Mouse (Mus musculus): ENCODE data around the gene Clstn2. TPM values are rescaled to one million over a fixed set of nuclear protein-coding genes. Genes with fewer than 3 reads are reported as not detected.

The Clstn2 gene
- total and polyA plus RNA-seq, 2 experiments from 2014 or later: 0.14 to 0.61 TPM

DNA sequence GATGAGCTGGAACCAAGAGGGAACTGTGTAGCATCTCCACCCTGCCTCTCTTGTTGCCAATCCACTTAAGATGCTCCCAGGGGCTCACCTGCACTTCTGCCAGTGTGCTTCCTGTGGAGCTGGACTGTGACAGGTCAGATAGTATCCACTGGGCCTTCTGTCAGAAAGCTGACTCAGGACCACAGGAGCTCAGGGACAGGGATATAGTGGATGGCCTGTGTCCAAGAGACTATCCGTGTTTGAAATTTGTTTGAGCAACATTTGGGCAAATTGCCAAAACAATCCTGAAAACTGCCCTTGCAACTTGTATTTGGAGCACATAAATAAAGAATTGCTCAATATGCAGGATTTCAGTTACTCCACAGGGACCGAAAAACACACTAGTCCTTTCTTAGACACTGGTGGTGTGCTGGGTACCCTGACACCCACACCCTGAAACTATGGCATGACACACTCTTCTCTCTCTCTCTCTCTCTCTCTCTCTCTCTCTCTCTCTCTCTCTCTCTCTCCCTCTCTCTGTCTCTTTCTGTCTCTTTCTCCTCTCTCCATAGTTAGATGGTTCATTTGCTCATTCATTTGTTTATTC, 542.3 kb downstream of the Clstn2 start:
- DNase-seq (ENCODE audit: low spot score): no peak
- no peaks in the 10 kb centered on the region for H3K36me3 ChIP-seq (replicated peaks; ENCODE audit: control insufficient read depth, insufficient read depth, low read length)
- H3K9me3 ChIP-seq (replicated peaks; ENCODE audit: control insufficient read depth, low read length): no peaks in the 10 kb centered on the region
- WGBS: 33% methylated on average over 2 of the region's 2 CpGs
- no peak overlapping the region for H3K4me2 ChIP-seq (ENCODE audit: low read depth, low read length)
- no peaks in the 10 kb centered on the region for H3K27me3 ChIP-seq (ENCODE audit: control insufficient read depth, insufficient read depth, low read length)
- no peak overlapping the region for H3K27ac ChIP-seq (ENCODE audit: low read depth)
- H3K4me3 ChIP-seq (ENCODE audit: low read depth, low read length): no peak overlapping the region
- no peaks in the 10 kb centered on the region for H3K4me1 ChIP-seq (ENCODE audit: control insufficient read depth, insufficient read depth)
- H3K9ac ChIP-seq (replicated peaks; ENCODE audit: low read depth, low read length): no peak overlapping the region
- TF ChIP-seq CTCF (IDR thresholded peaks at IDR 0.05; ENCODE audit: low read depth) (no peak), EP300 (IDR thresholded peaks at IDR 0.05; ENCODE audit: low read depth) (no peak)
- no peak for ATAC-seq (ENCODE audit: insufficient read depth, low read depth)

DNA sequence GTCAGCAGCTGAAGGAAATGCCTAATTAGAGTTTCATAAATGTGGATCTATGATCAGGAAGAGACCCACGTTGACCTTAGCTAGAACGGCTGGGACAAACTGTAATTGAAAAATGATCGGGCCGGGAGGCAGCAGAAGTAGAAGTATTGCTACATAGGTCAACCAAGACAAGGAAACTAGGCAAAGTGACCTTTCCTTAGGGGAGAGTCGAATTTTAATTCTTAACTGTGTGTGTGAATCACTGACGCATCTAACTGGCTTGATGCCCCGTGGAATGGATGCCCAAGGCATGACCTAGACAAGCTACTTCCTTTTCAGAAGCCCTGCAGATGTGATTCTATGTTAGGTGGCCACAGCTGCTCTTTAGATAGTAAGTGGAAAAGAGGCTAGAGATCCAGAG, 546.2 kb downstream of the Clstn2 start:
- no peaks in the 10 kb centered on the region for H3K36me3 ChIP-seq (replicated peaks; ENCODE audit: control insufficient read depth, insufficient read depth, low read length)
- ATAC-seq (ENCODE audit: insufficient read depth, low read depth): no peak
- H3K4me2 ChIP-seq (ENCODE audit: low read depth, low read length): no peak overlapping the region
- 63% methylated on average over 7 of the region's 7 CpGs for WGBS
- DNase-seq (ENCODE audit: low spot score): no peak
- no peak overlapping the region for H3K9ac ChIP-seq (replicated peaks; ENCODE audit: low read depth, low read length)
- no peak overlapping the region for H3K27ac ChIP-seq (ENCODE audit: low read depth)
- no peaks in the 10 kb centered on the region for H3K9me3 ChIP-seq (replicated peaks; ENCODE audit: control insufficient read depth, low read length)
- no peaks in the 10 kb centered on the region for H3K4me1 ChIP-seq (ENCODE audit: control insufficient read depth, insufficient read depth)
- H3K27me3 ChIP-seq (ENCODE audit: control insufficient read depth, insufficient read depth, low read length): no peaks in the 10 kb centered on the region
- no peak overlapping the region for H3K4me3 ChIP-seq (ENCODE audit: low read depth, low read length)
- no peak for TF ChIP-seq EP300 (IDR thresholded peaks at IDR 0.05; ENCODE audit: low read depth)
- no peak for TF ChIP-seq CTCF (IDR thresholded peaks at IDR 0.05; ENCODE audit: low read depth)

DNA sequence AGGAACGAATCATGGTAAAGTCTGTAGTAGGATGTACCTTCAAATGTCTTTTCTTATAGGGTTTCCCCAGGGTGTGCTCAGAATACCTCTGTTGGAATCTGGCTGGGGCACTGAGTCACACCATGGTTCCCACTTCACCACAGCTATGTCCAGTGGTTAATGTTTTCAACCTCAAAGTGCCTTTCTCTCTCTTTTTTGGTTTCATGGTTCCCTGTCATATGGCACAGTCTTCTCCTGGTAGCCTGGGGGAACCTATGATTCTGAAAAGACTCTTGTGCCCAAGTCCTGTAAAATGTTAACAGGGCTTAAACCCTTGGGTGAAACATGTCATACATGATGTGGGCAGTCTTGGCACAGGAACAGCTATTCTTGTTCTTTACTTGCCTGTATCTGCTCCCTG, 551.8 kb downstream of the Clstn2 start:
- H3K4me3 ChIP-seq (ENCODE audit: low read depth, low read length): no peak overlapping the region
- no peak overlapping the region for H3K27ac ChIP-seq (ENCODE audit: low read depth)
- no peaks in the 10 kb centered on the region for H3K36me3 ChIP-seq (replicated peaks; ENCODE audit: control insufficient read depth, insufficient read depth, low read length)
- WGBS: 67% methylated on average over 1 of the region's 1 CpGs
- H3K4me1 ChIP-seq (ENCODE audit: control insufficient read depth, insufficient read depth): no peaks in the 10 kb centered on the region
- ATAC-seq (ENCODE audit: insufficient read depth, low read depth) (no peak), DNase-seq (ENCODE audit: low spot score) (no peak)
- H3K9me3 ChIP-seq (replicated peaks; ENCODE audit: control insufficient read depth, low read length): no peaks in the 10 kb centered on the region
- no peak overlapping the region for H3K9ac ChIP-seq (replicated peaks; ENCODE audit: low read depth, low read length)
- H3K4me2 ChIP-seq (ENCODE audit: low read depth, low read length): no peak overlapping the region
- no peak for TF ChIP-seq CTCF (IDR thresholded peaks at IDR 0.05; ENCODE audit: low read depth)
- no peak for TF ChIP-seq EP300 (IDR thresholded peaks at IDR 0.05; ENCODE audit: low read depth)
- H3K27me3 ChIP-seq (ENCODE audit: control insufficient read depth, insufficient read depth, low read length): no peaks in the 10 kb centered on the region

GRCm38 (mm10) chr9:97476961-97477360, 556.0 kb downstream of the Clstn2 start:
- ATAC-seq (ENCODE audit: insufficient read depth, low read depth): no peak

GRCm38 (mm10) chr9:97476456-97476855, 556.5 kb downstream of the Clstn2 start:
- Histone ChIP-seq H3K4me1 (ENCODE audit: control insufficient read depth, insufficient read depth) (no peaks in the 10 kb centered on the region), H3K4me2 (ENCODE audit: low read depth, low read length) (no peak overlapping the region), H3K9me3 (replicated peaks; ENCODE audit: control insufficient read depth, low read length) (no peaks in the 10 kb centered on the region), H3K9ac (replicated peaks; ENCODE audit: low read depth, low read length) (no peak overlapping the region), H3K27ac (ENCODE audit: low read depth) (no peak overlapping the region), H3K36me3 (replicated peaks; ENCODE audit: control insufficient read depth, insufficient read depth, low read length) (no peaks in the 10 kb centered on the region), H3K4me3 (ENCODE audit: low read depth, low read length) (no peak overlapping the region), H3K27me3 (ENCODE audit: control insufficient read depth, insufficient read depth, low read length) (no peaks in the 10 kb centered on the region)
- TF ChIP-seq CTCF (IDR thresholded peaks at IDR 0.05; ENCODE audit: low read depth) (no peak), EP300 (IDR thresholded peaks at IDR 0.05; ENCODE audit: low read depth) (no peak)
- ATAC-seq (ENCODE audit: insufficient read depth, low read depth) (no peak), DNase-seq (ENCODE audit: low spot score) (no peak)
- WGBS: 69% methylated on average over 3 of the region's 3 CpGs

More at GRCm38 (mm10) chr9:97476961-97477360, 556.0 kb downstream of the Clstn2 start:
- Histone ChIP-seq H3K9ac (replicated peaks; ENCODE audit: low read depth, low read length) (no peak overlapping the region), H3K4me3 (ENCODE audit: low read depth, low read length) (no peak overlapping the region), H3K27ac (ENCODE audit: low read depth) (no peak overlapping the region), H3K36me3 (replicated peaks; ENCODE audit: control insufficient read depth, insufficient read depth, low read length) (no peaks in the 10 kb centered on the region), H3K9me3 (replicated peaks; ENCODE audit: control insufficient read depth, low read length) (no peaks in the 10 kb centered on the region), H3K27me3 (ENCODE audit: control insufficient read depth, insufficient read depth, low read length) (no peaks in the 10 kb centered on the region), H3K4me2 (ENCODE audit: low read depth, low read length) (no peak overlapping the region), H3K4me1 (ENCODE audit: control insufficient read depth, insufficient read depth) (no peaks in the 10 kb centered on the region)
- DNase-seq (ENCODE audit: low spot score): no peak
- no peak for TF ChIP-seq CTCF (IDR thresholded peaks at IDR 0.05; ENCODE audit: low read depth)
- TF ChIP-seq EP300 (IDR thresholded peaks at IDR 0.05; ENCODE audit: low read depth): no peak
- 39% methylated on average over 2 of the region's 2 CpGs for WGBS

DNA sequence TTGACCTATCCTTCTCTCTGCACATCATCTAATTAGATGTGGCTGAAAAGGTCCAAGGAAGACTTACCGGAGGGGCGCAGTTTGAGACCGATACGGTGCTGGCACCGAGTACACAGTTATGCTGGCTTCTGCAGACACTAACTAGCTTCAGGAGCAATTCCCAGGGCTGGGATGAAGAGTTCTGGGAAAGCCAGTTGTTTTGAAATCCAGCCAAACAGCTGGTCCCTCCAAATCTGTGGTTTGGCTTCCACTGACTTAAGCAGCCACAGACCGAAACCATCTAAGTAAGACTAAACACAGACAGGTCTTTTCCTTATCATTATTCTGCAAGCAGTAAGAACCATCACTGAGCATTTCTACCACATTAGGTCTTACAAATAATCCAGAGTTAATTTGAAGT, 558.1 kb downstream of the Clstn2 start:
- DNase-seq (ENCODE audit: low spot score) (no peak), ATAC-seq (ENCODE audit: insufficient read depth, low read depth) (no peak)
- no peak overlapping the region for H3K27ac ChIP-seq (ENCODE audit: low read depth)
- H3K27me3 ChIP-seq (ENCODE audit: control insufficient read depth, insufficient read depth, low read length): no peaks in the 10 kb centered on the region
- no peak overlapping the region for H3K4me2 ChIP-seq (ENCODE audit: low read depth, low read length)
- no peaks in the 10 kb centered on the region for H3K36me3 ChIP-seq (replicated peaks; ENCODE audit: control insufficient read depth, insufficient read depth, low read length)
- H3K9me3 ChIP-seq (replicated peaks; ENCODE audit: control insufficient read depth, low read length): no peaks in the 10 kb centered on the region
- no peak overlapping the region for H3K9ac ChIP-seq (replicated peaks; ENCODE audit: low read depth, low read length)
- TF ChIP-seq EP300 (IDR thresholded peaks at IDR 0.05; ENCODE audit: low read depth): no peak
- TF ChIP-seq CTCF (IDR thresholded peaks at IDR 0.05; ENCODE audit: low read depth): no peak
- WGBS: 80% methylated on average over 6 of the region's 6 CpGs
- no peaks in the 10 kb centered on the region for H3K4me1 ChIP-seq (ENCODE audit: control insufficient read depth, insufficient read depth)
- H3K4me3 ChIP-seq (ENCODE audit: low read depth, low read length): no peak overlapping the region

Data from heart, postnatal 0 days (tissue).